Mouse (Mus musculus): ENCODE measurements around the gene Axl. TPM values are rescaled to one million over a fixed set of nuclear protein-coding genes. Genes with fewer than 3 reads are reported as not detected.

The Axl gene
- 56.3 and 57.2 TPM in 2 replicates for polyA plus RNA-seq (2016; fragmentation: Nextera tagmentation; extraction: Ambion mirVana)

GRCm38 (mm10) chr7:25788220-25789128 lies at the start of gene Axl:
Gene Axl (minus strand): TSS chr7:25788705.
- peak within 1 kb of the TSS; percentile 75 for H3K9ac ChIP-seq (replicated peaks)
- no peaks in the 10 kb centered on the region for H3K27me3 ChIP-seq
- peak within 1 kb of the TSS; percentile 84 for H3K27ac ChIP-seq
- peak within 1 kb of the TSS; percentile 87 for H3K4me2 ChIP-seq
- peak within 1 kb of the TSS; percentile 67 for H3K4me3 ChIP-seq (replicated peaks)
- no peaks in the 10 kb centered on the region for H3K9me3 ChIP-seq
- ATAC-seq (ENCODE audit: insufficient number of reproducible peaks, insufficient read depth, low FRiP score, low TSS enrichment, low read depth) = peak; percentile 81
- peaks cover 25% of the 10 kb centered on the region for H3K4me1 ChIP-seq (replicated peaks)
- 1% methylated on average over 29 of the region's 30 CpGs for WGBS
- H3K36me3 ChIP-seq = peaks cover 20% of the 10 kb centered on the region; the same call in 1 of the 2 replicates

- Histone ChIP-seq H3K9me3 (no peaks in the 10 kb centered on the region), H3K27me3 (no peaks in the 10 kb centered on the region), H3K4me2 (no peak overlapping the region), H3K4me3 (replicated peaks) (no peak overlapping the region), H3K36me3 (no peaks in the 10 kb centered on the region), H3K4me1 (replicated peaks) (peaks cover 4% of the 10 kb centered on the region), H3K27ac (no peak overlapping the region), H3K9ac (replicated peaks) (no peak overlapping the region)
- ATAC-seq (ENCODE audit: insufficient number of reproducible peaks, insufficient read depth, low FRiP score, low TSS enrichment, low read depth) = no peak
- 82% methylated on average over 10 of the region's 10 CpGs for WGBS
Measured at GRCm38 (mm10) chr7:25835188-25835891, 46.8 kb upstream of the Axl start.

GRCm38 (mm10) chr7:25831557-25832530 lies 43.3 kb upstream of the Axl start:
- Histone ChIP-seq H3K4me1 (replicated peaks) (peaks cover 16% of the 10 kb centered on the region), H3K4me3 (replicated peaks) (no peak overlapping the region), H3K36me3 (no peaks in the 10 kb centered on the region), H3K4me2 (no peak overlapping the region), H3K9me3 (no peaks in the 10 kb centered on the region), H3K9ac (replicated peaks) (no peak overlapping the region), H3K27ac (no peak overlapping the region), H3K27me3 (no peaks in the 10 kb centered on the region)
- 83% methylated on average over 10 of the region's 10 CpGs for WGBS
- no peak for ATAC-seq (ENCODE audit: insufficient number of reproducible peaks, insufficient read depth, low FRiP score, low TSS enrichment, low read depth)

GRCm38 (mm10) chr7:25830251-25830650 lies 41.7 kb upstream of the Axl start:
- 23% methylated on average over 2 of the region's 2 CpGs for WGBS
- H3K4me1 ChIP-seq (replicated peaks) = peaks cover 18% of the 10 kb centered on the region

GRCm38 (mm10) chr7:25827199-25827598 lies 38.7 kb upstream of the Axl start:
- 28% methylated on average over 3 of the region's 3 CpGs for WGBS
- Histone ChIP-seq H3K36me3 (no peaks in the 10 kb centered on the region), H3K4me2 (no peak overlapping the region), H3K9me3 (no peaks in the 10 kb centered on the region), H3K27ac (no peak overlapping the region), H3K9ac (replicated peaks) (no peak overlapping the region), H3K27me3 (no peaks in the 10 kb centered on the region), H3K4me3 (replicated peaks) (no peak overlapping the region), H3K4me1 (replicated peaks) (peaks cover 18% of the 10 kb centered on the region)
- ATAC-seq (ENCODE audit: insufficient number of reproducible peaks, insufficient read depth, low FRiP score, low TSS enrichment, low read depth) = peak; percentile 60; the same call in 1 of the 2 replicates

More at GRCm38 (mm10) chr7:25830251-25830650, 41.7 kb upstream of the Axl start:
- Histone ChIP-seq H3K9ac (replicated peaks) (no peak overlapping the region), H3K4me2 (no peak overlapping the region), H3K36me3 (no peaks in the 10 kb centered on the region), H3K27me3 (no peaks in the 10 kb centered on the region), H3K9me3 (no peaks in the 10 kb centered on the region), H3K27ac (peak overlapping the region; percentile 72), H3K4me3 (replicated peaks) (no peak overlapping the region)
- no peak for ATAC-seq (ENCODE audit: insufficient number of reproducible peaks, insufficient read depth, low FRiP score, low TSS enrichment, low read depth)

- 66% methylated on average over 6 of the region's 6 CpGs for WGBS
- ATAC-seq (ENCODE audit: insufficient number of reproducible peaks, insufficient read depth, low FRiP score, low TSS enrichment, low read depth) = no peak
- Histone ChIP-seq H3K27me3 (no peaks in the 10 kb centered on the region), H3K9ac (replicated peaks) (no peak overlapping the region), H3K36me3 (no peaks in the 10 kb centered on the region), H3K4me3 (replicated peaks) (no peak overlapping the region), H3K4me2 (no peak overlapping the region), H3K4me1 (replicated peaks) (peaks cover 18% of the 10 kb centered on the region), H3K9me3 (no peaks in the 10 kb centered on the region), H3K27ac (no peak overlapping the region)
Measured at GRCm38 (mm10) chr7:25826029-25826428, 37.5 kb upstream of the Axl start.

- H3K4me1 ChIP-seq (replicated peaks) = peaks cover 10% of the 10 kb centered on the region
- no peaks in the 10 kb centered on the region for H3K36me3 ChIP-seq
- no peak overlapping the region for H3K9ac ChIP-seq (replicated peaks)
- no peaks in the 10 kb centered on the region for H3K27me3 ChIP-seq
- H3K9me3 ChIP-seq = no peaks in the 10 kb centered on the region
- 58% methylated on average over 9 of the region's 9 CpGs for WGBS
- no peak for ATAC-seq (ENCODE audit: insufficient number of reproducible peaks, insufficient read depth, low FRiP score, low TSS enrichment, low read depth)
- no peak overlapping the region for H3K4me3 ChIP-seq (replicated peaks)
- no peak overlapping the region for H3K27ac ChIP-seq
- no peak overlapping the region for H3K4me2 ChIP-seq
Measured at GRCm38 (mm10) chr7:25825043-25825442, 36.5 kb upstream of the Axl start.

GRCm38 (mm10) chr7:25816241-25816919 lies 27.9 kb upstream of the Axl start, which contains the start of gene Cyp2s1:
Gene Cyp2s1 (minus strand): TSS chr7:25816913.
- Histone ChIP-seq H3K9me3 (no peaks in the 10 kb centered on the region), H3K4me2 (peak within 1 kb of the TSS; percentile 90), H3K27ac (no peak within 1 kb of the TSS), H3K27me3 (peaks cover 32% of the 10 kb centered on the region), H3K36me3 (no peaks in the 10 kb centered on the region), H3K4me3 (replicated peaks) (peak within 1 kb of the TSS; percentile 50), H3K4me1 (replicated peaks) (peaks cover 5% of the 10 kb centered on the region; the same call in 1 of the 2 replicates), H3K9ac (replicated peaks) (peak within 1 kb of the TSS; percentile 57)
- under 1% methylated on average over 40 of the region's 40 CpGs for WGBS
- ATAC-seq (ENCODE audit: insufficient number of reproducible peaks, insufficient read depth, low FRiP score, low TSS enrichment, low read depth) = peak; percentile 64

- Histone ChIP-seq H3K4me1 (replicated peaks) (peaks cover 5% of the 10 kb centered on the region; the same call in 1 of the 2 replicates), H3K27me3 (peaks cover 32% of the 10 kb centered on the region), H3K9ac (replicated peaks) (no peak overlapping the region), H3K4me2 (peak overlapping the region; percentile 90), H3K4me3 (replicated peaks) (no peak overlapping the region), H3K36me3 (no peaks in the 10 kb centered on the region), H3K9me3 (no peaks in the 10 kb centered on the region), H3K27ac (no peak overlapping the region)
- ATAC-seq (ENCODE audit: insufficient number of reproducible peaks, insufficient read depth, low FRiP score, low TSS enrichment, low read depth) = no peak
- WGBS = 18% methylated on average over 7 of the region's 7 CpGs
Measured at GRCm38 (mm10) chr7:25815571-25815970, 27.1 kb upstream of the Axl start.

- no peak overlapping the region for H3K4me2 ChIP-seq
- WGBS = 85% methylated on average over 9 of the region's 9 CpGs
- H3K27me3 ChIP-seq = peaks cover 32% of the 10 kb centered on the region
- H3K9ac ChIP-seq (replicated peaks) = no peak overlapping the region
- peaks cover 5% of the 10 kb centered on the region; the same call in 1 of the 2 replicates for H3K4me1 ChIP-seq (replicated peaks)
- no peaks in the 10 kb centered on the region for H3K36me3 ChIP-seq
- no peak overlapping the region for H3K27ac ChIP-seq
- H3K4me3 ChIP-seq (replicated peaks) = no peak overlapping the region
- no peak for ATAC-seq (ENCODE audit: insufficient number of reproducible peaks, insufficient read depth, low FRiP score, low TSS enrichment, low read depth)
- H3K9me3 ChIP-seq = no peaks in the 10 kb centered on the region
Measured at GRCm38 (mm10) chr7:25814711-25815110, 26.2 kb upstream of the Axl start.
